In the genomic region with DNA sequence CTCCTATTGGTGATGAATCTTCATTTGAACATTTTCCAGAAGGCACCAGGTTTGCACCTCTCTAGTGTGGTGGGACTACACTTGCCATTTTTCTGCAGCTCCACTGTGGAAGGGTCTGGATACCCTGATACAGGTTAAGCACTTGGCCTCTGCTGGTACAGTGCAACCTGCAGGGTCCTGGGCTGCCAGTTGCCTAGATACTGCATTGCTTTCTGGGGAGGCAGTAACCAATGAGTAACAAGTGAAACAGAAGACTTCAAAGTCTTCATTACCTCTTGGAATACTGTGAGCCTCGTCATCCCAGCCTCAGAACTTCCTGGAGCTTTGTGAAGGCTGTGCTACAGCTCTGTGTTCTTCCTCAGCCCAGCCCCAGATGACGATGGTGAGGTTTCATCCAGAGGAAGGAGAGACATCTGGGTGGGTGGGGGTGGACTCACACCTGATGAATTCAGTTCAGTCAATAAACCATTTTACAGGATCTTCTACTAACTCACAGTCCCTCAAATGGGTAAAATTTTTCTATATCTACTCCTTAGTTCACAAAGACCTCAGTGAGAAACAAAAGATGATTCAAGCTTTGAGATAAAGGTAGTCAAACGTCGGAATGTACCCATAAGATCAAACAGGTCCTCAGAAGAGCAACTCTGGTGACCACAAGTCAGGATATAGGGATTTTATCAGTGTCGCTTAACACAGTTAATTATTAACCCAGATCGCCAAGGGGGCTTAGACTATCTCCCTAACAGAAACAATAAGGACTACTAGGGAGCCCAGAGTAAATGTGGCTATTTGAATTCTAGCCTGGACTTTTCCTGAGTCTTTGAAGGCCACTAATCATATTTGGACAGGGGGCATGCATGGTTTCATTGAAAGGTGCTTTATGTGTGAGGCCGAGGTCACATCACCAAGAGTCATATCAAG, we compare ENCODE assay signal across 21 mouse cellular contexts.
"Had no signal": no experiment of that assay in that cellular context is flagged by ENCODE, and none has a peak within 500 bp of the region (broad histone marks: within the 10 kb centered on the region; RNA-seq: fewer than 3 reads in every experiment).

No protein-coding gene starts in this region.

- ATAC-seq: liver, postnatal 0 days; midbrain, embryonic 15.5 days had no signal

- H3K27me3 ChIP-seq: limb, embryonic 13.5 days; lung, embryonic 15.5 days; midbrain, embryonic 12.5 days; midbrain, embryonic 15.5 days; neural tube, embryonic 13.5 days had no signal

- H3K4me2 ChIP-seq: limb, embryonic 13.5 days; lung, embryonic 15.5 days; midbrain, embryonic 12.5 days; midbrain, embryonic 15.5 days; neural tube, embryonic 13.5 days had no signal

- H3K36me3 ChIP-seq: limb, embryonic 10.5 days; limb, embryonic 13.5 days; lung, embryonic 15.5 days; midbrain, embryonic 12.5 days; midbrain, embryonic 15.5 days; neural tube, embryonic 13.5 days had no signal

- H3K9me3 ChIP-seq: limb, embryonic 10.5 days; limb, embryonic 13.5 days; lung, embryonic 15.5 days; midbrain, embryonic 12.5 days; midbrain, embryonic 15.5 days; neural tube, embryonic 13.5 days had no signal

- H3K27ac ChIP-seq: layer of hippocampus, adult 2 months; limb, embryonic 10.5 days; limb, embryonic 13.5 days; liver, embryonic 14.5 days; lung, embryonic 15.5 days; midbrain, embryonic 12.5 days; midbrain, embryonic 15.5 days; neural tube, embryonic 13.5 days had no signal

- H3K4me1 ChIP-seq: limb, embryonic 10.5 days; midbrain, embryonic 15.5 days; neural tube, embryonic 13.5 days had no signal

- H3K9ac ChIP-seq: limb, embryonic 13.5 days; liver, embryonic 14.5 days; liver, postnatal 0 days; lung, embryonic 15.5 days; midbrain, embryonic 12.5 days; midbrain, embryonic 15.5 days; neural tube, embryonic 13.5 days had no signal

- H3K4me3 ChIP-seq: layer of hippocampus, adult 2 months; limb, embryonic 10.5 days; limb, embryonic 13.5 days; lung, embryonic 15.5 days; midbrain, embryonic 12.5 days; midbrain, embryonic 15.5 days; myocyte; neural tube, embryonic 13.5 days had no signal

- DNase-seq: kidney, adult 11 months; kidney, adult 9 months; kidney, postnatal 14 days; kidney, postnatal 4 days; layer of hippocampus, adult 9-11 months; liver; liver, postnatal 0 days; lung, postnatal 10 days; lung, postnatal 4 days; thymus, adult 2 months; thymus, postnatal 14 days; thymus, postnatal 4 days had no signal
